Mouse (Mus musculus) left cerebral cortex, postnatal 4 days (tissue): ENCODE data around the gene Sc5d. TPM values are rescaled to one million over a fixed set of nuclear protein-coding genes. Genes with fewer than 3 reads are reported as not detected.
A peak's percentile ranks its signal among the peaks of the same experiment; 100 is the strongest.

ENCODE experiments used
- DNase-seq: peaks from one replicate; pipeline ENCODE4 v3.0.0-alpha.2; 2022
- intact Hi-C: fragments of 180-260 bp; cut with DNase I; formaldehyde crosslinking; loops from one replicate; pipeline ENCODE4 v1.15.1; 2025
- total RNA-seq, 2 experiments: library from RNA; stranded (reverse); gene quantifications; 2 replicates each; pipeline ENCODE4 v1.2.3; 2021

Sc5d gene
- total RNA-seq = 10 to 100 TPM; 64.0 to 65.0 TPM

- intact Hi-C loops = no loop called here
- peak; percentile 97 for DNase-seq
These were observed at the start of gene Sc5d for GRCm38 (mm10) chr9:42264145-42264544. Sc5d (minus strand) TSS chr9:42264256.

GRCm38 (mm10) chr9:42311311-42311710, 47.3 kb upstream of the Sc5d start:
- intact Hi-C loops = no loop called here
- DNase-seq = no peak

GRCm38 (mm10) chr9:42303894-42304293, 39.8 kb upstream of the Sc5d start:
- DNase-seq = no peak
- intact Hi-C loops = no loop called here

GRCm38 (mm10) chr9:42301082-42301633, 37.1 kb upstream of the Sc5d start:
- no peak for DNase-seq
- intact Hi-C loops = no loop called here

GRCm38 (mm10) chr9:42296297-42296922, 32.4 kb upstream of the Sc5d start:
- intact Hi-C loops = no loop called here
- DNase-seq = no peak

GRCm38 (mm10) chr9:42294131-42294530, 30.1 kb upstream of the Sc5d start:
- intact Hi-C loops = no loop called here
- no peak for DNase-seq

GRCm38 (mm10) chr9:42293596-42293995, 29.5 kb upstream of the Sc5d start:
- DNase-seq = no peak
- intact Hi-C loops = no loop called here

- intact Hi-C loops = no loop called here
- DNase-seq = peak; percentile 18
These were observed 29.0 kb upstream of the Sc5d start for GRCm38 (mm10) chr9:42293051-42293450.

GRCm38 (mm10) chr9:42279676-42280075, 15.6 kb upstream of the Sc5d start:
- intact Hi-C loops = no loop called here
- no peak for DNase-seq

GRCm38 (mm10) chr9:42278046-42278445, 14.0 kb upstream of the Sc5d start:
- intact Hi-C loops = no loop called here

GRCm38 (mm10) chr9:42277606-42278005, 13.6 kb upstream of the Sc5d start:
- intact Hi-C loops = no loop called here
- no peak for DNase-seq

More at GRCm38 (mm10) chr9:42278046-42278445, 14.0 kb upstream of the Sc5d start:
- no peak for DNase-seq

- intact Hi-C loops = no loop called here
- DNase-seq = no peak
These were observed 13.1 kb upstream of the Sc5d start for GRCm38 (mm10) chr9:42277162-42277561.

GRCm38 (mm10) chr9:42275761-42276145, 11.7 kb upstream of the Sc5d start:
- DNase-seq = no peak
- intact Hi-C loops = no loop called here

- DNase-seq = peak; percentile 7
- intact Hi-C loops = no loop called here
These were observed 11.1 kb upstream of the Sc5d start for GRCm38 (mm10) chr9:42275027-42275760.

- DNase-seq = no peak
- intact Hi-C loops = loop anchor here (5.0 kb wide), 1 partner anchor 276 kb away; no protein-coding TSS in a partner anchor
These were observed 9.7 kb upstream of the Sc5d start for GRCm38 (mm10) chr9:42273682-42274296.

- no peak for DNase-seq
- intact Hi-C loops = loop anchor here (5.0 kb wide), 1 partner anchor 276 kb away; no protein-coding TSS in a partner anchor
These were observed 9.1 kb upstream of the Sc5d start for GRCm38 (mm10) chr9:42273174-42273573.

- no peak for DNase-seq
- intact Hi-C loops = loop anchor here (5.0 kb wide), 1 partner anchor 275 kb away; no protein-coding TSS in a partner anchor
These were observed 8.6 kb upstream of the Sc5d start for GRCm38 (mm10) chr9:42272690-42273089.

GRCm38 (mm10) chr9:42271456-42271855, 7.4 kb upstream of the Sc5d start:
- DNase-seq = no peak
- intact Hi-C loops = loop anchor here (5.0 kb wide), 1 partner anchor 274 kb away; no protein-coding TSS in a partner anchor

GRCm38 (mm10) chr9:42270617-42271016, 6.6 kb upstream of the Sc5d start:
- no peak for DNase-seq
- intact Hi-C loops = loop anchor here (5.0 kb wide), 1 partner anchor 273 kb away; no protein-coding TSS in a partner anchor

GRCm38 (mm10) chr9:42270081-42270480, 6.0 kb upstream of the Sc5d start:
- intact Hi-C loops = loop anchor here (5.0 kb wide), 1 partner anchor 273 kb away; no protein-coding TSS in a partner anchor

GRCm38 (mm10) chr9:42268371-42268770, 4.3 kb upstream of the Sc5d start:
- intact Hi-C loops = no loop called here

More at GRCm38 (mm10) chr9:42270081-42270480, 6.0 kb upstream of the Sc5d start:
- DNase-seq = no peak

More at GRCm38 (mm10) chr9:42268371-42268770, 4.3 kb upstream of the Sc5d start:
- DNase-seq = no peak
